Mouse (Mus musculus) frontal cortex, postnatal 10 days (tissue): ENCODE data around the gene Nhlh1.

Experiments
- DNase-seq, 2 experiments: peaks; one replicate each; pipeline ENCODE4 v3.0.0; 2022; ENCODE audit warnings: low spot score in 2 of 2, mixed read lengths in 1 of 2

Nhlh1 gene

DNA sequence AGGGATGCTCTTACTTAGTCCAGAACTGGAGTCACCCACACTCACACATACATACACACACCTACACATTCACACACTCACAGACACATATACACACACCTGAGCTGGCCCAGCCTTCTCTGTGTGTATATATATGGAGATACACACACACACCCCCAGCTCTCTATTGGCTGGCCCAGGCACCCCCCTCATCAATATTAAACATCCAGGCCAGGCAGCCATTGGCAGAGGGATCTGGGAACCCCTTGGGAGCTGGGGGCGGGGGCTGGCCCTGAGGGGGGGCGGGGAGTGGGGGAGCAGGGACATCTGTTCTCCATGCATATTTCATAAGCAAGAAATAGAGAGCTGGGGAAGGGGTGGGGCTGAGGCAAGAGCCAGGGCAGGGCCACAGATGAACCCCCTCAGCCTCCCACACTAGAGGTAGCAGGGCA lies at the start of gene Nhlh1:
TSS of gene Nhlh1 (minus strand) at position 83 of the 431 bp plus-strand sequence.
- no peak for DNase-seq

DNA sequence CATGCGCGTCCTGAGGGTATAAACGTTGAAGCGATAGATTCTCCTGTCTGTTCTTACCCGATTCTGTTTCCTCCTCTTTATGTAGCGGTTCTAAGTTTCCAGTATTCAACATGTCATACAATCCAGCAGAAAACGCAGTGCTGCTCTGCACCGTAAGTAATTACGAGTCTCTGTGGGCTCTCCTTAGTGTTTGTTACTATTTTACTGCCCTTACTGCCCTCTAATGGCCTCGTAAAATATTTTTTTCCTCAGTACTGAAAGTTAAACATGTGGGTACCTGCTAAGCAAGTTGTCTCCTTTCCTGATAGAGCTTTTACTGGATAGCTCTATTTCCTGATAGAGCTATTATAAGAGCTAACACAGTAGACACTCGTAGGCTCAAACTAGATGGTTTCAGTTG lies 47.7 kb upstream of the Nhlh1 start:
- no peak for DNase-seq

DNA sequence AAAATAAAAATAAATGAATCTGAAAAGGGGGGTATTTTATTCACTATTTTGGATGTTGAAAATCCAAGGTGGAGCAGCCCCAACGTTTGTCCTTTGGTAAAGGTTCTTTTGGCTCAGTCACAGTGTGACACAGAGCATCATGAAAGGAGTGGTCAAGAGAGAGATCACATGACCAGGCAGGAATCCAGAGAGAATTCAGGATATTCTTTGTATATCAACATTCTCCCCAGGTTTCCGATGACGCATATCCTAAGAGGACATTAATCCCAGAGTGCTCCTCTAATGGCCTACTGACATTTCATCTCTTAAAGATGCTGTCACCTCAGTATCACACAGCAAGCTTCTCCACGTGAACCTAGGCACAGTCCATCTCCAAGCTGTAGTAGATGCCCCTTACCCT lies 46.2 kb upstream of the Nhlh1 start:
- no peak for DNase-seq

DNA sequence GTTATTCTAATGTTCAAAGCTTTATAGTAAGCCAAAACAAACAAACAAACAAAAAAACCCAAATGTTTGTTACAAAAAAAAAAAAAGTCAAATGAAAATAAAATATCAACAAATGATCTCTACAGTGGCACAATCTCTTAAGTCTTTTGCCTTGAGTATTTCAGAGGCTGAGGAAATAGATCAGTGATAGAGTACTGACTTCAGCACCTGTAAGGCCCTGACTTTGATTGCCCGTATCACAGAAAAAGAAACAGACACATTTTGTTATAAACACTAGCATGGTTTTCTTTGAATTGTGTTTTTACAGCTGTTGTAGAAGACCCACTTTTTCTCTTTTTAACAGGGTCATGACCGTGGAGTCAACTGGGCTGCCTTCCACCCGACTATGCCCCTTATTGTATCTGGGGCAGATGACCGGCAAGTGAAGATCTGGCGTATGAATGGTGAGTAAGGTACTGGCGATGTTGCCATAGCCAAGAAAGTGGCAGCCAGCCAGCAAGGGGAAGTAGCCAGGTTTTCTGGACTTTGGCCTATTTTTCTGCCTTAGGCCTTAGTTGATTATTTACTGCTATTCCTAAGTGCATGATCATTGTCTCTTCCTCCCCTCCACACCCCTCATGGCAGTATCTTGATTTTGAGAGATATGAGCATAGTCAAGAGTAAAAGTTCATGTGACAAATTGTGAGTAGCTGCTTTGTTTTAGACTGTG lies 42.1 kb upstream of the Nhlh1 start:
- DNase-seq, result no peak

DNA sequence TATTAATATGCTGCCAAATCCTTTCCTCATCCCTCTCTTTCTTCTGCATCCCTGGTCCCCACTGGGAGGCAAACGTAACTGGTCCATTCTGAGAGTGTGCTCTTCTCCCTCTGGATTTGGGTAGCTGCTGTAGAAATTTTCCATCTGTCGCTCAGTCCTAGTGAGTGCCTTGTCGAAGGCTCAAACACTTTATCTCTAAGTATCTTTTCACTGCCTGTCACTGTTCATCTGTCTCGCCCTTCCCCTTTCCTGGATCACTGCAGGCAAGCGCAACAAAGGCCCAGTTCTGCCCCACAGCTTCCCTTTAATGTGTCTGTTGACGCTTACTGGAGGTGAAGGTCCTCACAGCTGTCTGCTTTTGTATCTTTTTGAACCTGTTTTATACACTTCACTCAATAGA lies 37.8 kb upstream of the Nhlh1 start:
- DNase-seq, result no peak

DNA sequence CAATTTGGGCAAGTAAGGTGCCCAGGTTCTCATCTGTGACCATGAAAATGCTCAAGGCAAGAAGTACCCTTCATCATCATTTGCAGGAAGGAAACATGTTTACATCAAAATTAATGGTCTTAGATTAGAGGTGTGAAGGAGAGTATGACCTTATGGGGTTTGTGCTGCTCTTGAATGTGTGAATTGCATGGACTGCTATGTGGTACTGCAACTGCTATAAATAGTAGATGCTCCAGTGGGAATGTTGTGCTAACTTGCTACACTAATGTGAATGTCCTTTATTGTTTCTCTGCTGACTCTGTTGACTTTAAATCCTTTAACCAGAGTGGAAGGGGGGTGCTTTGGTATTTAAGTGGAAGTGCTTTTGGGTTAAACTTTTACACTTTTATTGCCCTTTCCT lies 36.9 kb upstream of the Nhlh1 start:
- no peak for DNase-seq

DNA sequence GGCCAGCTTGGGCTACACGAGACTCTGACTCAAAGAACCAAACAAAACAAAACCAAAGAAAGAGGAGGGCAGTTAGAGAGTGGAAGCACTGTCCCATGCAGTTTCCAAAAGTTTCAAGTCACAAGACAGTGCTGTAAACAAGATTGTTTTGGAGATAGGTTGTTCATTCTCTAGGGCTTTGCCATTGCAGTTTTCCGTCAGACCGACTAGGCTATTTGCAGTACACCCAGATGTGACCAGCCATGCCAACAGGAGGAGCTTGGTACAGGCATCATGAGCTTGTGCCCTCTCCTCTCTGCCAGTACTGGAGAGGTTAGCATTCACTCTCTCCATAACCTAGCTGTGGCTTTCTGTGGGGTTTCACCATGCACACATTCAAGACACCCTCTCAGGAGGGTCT lies 36.1 kb upstream of the Nhlh1 start:
- no peak for DNase-seq

DNA sequence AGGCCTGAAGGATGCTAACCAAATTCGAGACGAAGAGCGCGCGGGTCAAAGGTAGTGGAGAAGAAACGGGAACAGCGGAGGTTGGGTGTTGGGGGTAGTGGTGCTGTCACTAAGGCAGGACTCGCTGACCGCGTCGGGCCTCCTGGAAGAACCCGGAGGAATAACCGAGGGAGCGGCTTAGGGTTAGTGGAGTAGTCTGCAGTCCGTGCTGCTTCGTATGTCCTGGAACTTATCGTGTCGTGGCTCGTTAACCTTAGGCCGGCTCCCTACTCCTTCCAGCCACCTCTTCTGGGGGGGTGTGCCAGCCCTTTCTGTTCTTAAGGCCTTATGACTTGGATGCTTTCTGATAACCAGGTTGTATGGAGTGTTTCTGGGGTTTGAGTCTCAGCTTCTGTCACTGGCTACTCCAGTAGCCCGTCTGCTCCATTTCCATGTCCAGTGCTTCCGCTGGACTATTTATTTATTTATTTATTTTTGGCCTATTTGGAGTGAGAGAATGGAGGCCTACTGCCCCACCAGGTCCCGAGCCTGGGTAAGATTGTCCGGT lies 25.6 kb upstream of the Nhlh1 start:
- no peak for DNase-seq

DNA sequence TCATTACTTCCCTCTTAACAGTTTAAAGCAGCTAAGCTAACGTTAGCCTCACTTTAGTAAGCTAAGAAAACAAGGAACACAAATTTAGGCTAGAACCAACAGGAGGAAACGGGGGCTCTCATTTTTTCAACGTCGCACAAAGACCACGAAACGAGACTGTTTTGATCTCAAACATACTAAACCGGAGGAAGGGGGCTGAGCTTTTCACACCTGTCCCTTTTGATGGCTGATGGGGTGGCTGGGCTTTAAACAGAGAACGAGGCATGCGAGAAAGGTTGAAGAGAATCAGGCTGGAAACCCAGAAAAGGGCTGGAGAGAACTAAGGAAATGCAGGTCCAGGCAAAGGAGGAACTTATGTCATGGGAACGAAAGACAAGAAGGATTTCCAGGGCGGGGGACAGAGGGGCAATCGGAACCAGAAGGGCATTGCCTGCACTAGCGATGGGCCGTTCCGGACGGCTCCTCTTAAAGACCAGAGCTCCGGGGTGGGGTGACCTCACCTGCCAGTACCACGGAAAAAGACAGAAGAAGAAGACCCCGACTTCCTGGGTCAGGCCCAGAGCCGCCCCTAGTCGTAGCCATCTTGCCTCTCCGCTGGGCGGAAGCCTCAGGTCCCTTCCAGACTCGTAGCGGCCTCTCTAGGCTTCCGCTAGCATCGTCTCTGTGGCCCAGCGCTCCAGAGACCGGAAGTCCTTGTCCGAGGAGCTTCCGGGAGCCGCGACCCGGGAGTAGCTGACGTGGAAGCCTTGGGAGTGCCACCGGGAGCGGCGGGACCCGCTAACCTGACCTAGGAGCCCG lies 24.9 kb upstream of the Nhlh1 start, which contains the start of the genes Copa and Ncstn:
TSS of gene Copa (plus strand) at position 429 of the 798 bp plus-strand sequence.
TSS of gene Ncstn (minus strand) at position 695 of the 798 bp plus-strand sequence.
- peak; percentile 84 to 91 for DNase-seq

DNA sequence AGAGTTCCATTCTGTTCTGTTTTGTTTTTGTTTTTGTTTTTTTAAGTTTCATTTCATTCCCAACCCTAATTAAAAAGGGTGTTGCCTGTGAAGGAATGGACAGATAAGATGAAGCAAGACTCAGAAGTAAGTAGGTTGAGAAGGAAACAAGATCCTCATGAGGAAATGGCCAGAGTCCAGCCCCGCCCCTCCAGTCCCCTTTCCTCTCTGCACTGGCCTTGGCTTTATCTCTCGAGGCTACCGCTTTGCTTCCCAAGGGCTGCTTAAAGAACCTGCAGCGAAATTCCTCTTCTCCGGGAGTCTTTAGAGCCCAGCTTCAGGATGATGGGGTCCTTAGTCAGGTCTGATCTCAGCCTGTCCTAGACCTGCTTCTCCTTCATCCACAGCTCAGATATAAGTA lies 20.6 kb upstream of the Nhlh1 start:
- no peak for DNase-seq

DNA sequence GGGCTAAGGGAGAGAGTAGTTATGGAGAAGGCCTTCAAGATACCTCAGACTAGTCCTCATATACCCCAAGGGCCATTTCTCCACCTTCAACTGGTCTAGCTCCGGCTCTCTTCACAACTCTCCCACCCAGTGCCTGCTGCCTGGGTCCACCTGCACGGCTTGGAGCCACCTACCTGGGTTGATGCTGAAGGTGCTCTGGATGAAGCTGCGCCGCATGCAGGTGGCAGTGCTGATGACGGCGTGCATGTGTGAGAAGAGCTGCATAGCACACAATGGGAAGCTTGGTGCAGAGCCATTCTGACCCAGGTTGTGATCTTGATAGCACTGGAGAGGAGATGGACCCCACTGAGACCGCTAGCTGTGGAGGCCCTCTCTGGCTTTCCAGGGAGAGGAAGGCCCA lies 15.2 kb upstream of the Nhlh1 start:
- DNase-seq, result no peak

DNA sequence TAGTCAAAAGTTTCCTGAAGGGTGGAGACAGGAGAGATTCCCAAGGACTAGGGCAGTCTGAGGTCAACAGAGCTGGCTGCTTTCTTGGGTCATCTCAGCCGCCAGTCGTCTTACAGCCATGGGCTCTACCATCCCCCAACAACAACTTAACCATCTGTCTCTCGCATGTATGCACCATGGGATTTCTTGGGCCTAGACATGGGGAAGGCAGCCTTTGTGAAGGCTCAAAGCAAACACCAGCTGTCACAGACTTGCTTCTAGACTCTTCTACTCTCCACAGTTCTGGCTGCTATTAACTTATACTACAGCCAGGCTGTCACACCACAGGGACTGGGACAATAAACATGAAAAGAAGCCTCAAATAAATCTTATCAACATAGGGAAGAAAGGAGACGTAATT lies 14.2 kb upstream of the Nhlh1 start:
- DNase-seq, result no peak

DNA sequence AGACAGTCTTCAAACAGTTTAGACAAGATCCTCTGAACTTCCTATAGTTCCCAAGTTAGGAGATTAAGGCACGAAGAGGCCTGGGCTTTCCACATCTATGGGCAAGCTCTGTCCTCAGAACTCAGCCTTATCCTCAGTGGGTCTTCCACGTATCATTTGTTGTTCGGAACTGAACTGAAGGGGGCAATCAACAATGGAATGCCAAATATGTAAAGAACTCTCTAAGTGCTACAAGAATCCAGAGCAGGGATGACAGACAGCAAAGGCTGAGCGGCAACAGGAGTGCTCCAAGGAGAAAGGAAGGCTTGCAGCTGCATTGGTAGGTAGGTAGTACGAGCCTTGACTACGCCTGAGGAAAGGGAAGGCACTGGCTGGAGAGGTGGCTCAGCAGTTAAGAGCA lies 12.9 kb upstream of the Nhlh1 start:
- no peak for DNase-seq

DNA sequence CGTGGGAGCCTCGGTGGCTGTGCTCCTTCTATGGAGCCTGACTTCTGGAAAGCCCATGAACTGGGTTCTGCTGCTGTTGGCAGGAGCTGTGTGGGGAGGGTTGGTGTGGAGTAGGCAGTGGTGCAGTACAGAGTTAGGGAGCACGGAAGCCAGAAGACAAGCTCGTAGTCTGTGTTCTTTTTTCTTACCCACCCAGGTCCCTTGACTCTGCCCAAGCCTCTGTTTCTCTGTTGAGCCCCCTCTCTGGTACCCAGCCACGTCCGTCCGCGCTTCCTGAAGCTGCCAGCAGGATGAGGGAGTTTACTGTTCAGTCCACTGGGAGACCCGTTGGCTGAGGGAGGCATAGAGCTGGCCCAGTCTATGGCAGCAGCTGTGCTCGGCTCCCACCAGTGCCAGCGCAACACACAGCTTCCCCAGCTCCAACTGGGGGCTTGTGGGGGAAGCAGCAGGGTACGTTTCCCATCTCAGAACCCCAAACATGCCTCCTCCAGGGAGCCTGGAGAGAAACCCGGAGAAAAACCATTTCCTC lies 7.3 kb upstream of the Nhlh1 start:
- peak; percentile 30 to 32 for DNase-seq

DNA sequence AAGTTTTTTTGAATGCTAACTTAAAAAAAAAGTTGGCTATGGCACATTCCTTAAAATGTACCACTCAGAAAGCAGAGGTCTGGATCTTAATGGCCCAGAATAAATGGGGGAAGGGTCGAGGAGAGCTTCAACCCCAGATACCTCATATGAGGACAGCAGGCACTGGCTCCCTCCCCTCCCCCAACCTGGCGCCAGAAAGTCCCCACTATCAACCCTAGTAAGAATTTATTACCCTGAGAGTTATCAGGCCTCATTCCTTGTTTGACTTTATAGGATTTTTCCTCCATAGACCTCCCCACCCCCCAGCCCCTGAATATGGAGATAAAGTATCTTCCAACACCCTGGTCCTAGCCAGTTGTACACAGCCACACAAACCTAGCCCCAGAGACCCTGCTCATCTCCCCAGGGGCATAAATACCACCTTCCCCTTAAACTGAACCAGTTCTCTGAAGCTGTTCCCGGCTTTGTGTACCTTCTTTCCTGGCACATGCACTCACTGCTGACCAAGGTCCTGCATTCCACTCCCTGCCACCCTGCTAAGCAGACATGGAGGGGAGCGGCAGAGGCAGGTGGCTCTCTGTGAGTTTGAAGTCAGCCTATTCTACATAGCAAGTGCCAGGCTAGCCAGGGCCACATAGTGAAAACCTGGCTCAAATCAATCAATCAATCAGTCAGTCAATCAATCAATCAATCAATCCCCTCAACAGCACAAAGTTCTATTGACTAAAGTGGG lies 6.1 kb upstream of the Nhlh1 start:
- DNase-seq, result no peak

DNA sequence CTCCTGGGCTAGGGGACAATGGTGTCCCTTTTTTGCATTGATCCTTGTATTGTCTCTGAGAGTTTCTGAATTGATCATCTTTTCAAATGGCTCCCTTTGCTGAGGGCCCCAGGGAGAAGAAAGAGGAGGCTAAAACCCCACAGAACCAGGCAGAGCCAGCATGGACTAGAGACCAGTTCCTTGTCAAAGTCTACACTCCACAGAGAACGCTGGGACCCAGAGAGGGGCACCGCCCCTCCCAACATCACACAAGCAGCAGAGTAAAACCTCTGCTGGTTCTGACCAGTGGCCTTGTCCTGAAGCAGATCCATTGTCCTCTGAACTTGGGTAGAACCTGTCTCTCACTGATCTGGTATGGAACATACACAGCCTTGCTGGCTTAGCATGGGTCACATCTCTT lies 4.7 kb upstream of the Nhlh1 start:
- no peak for DNase-seq

DNA sequence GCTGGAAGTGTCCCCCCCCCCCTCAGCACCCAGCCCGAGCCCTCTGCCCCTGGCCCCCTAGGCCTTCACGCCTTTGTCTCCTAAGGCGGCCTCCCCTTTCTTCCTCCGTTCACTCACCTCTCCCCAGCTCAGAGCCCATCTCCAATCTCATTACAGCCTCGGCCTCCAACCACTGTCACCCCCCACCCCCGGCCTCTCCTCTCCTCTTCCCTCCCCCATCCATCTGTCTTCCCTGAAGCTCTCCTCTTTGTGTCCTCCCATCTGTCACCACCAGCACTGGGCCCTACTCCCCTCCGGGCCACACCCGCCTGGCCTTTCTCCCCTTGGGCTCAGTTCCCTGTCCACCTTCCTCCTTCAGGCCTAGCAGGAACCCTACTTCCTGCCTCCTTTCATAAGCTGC lies 3.8 kb upstream of the Nhlh1 start:
- DNase-seq, result no peak

DNA sequence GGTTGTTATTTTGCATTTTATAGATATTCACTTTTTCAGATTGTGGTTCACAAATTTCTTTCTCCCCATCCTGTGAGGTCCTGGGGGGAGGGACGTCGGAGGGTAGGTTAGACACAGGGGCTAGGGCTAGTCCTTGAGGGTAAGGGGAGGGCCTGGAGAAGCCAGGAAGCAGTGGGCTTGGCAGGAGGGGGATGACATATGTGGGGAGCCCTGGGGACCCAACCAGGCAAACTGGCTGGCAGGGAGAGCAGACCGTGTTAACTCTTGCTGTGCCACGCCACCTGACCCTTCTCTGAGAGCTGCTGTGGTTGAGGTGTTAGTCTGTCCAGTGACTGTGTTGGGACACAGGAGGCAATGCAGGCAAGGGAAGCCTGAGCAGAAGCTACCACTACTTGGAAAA lies 3.3 kb upstream of the Nhlh1 start:
- no peak for DNase-seq

DNA sequence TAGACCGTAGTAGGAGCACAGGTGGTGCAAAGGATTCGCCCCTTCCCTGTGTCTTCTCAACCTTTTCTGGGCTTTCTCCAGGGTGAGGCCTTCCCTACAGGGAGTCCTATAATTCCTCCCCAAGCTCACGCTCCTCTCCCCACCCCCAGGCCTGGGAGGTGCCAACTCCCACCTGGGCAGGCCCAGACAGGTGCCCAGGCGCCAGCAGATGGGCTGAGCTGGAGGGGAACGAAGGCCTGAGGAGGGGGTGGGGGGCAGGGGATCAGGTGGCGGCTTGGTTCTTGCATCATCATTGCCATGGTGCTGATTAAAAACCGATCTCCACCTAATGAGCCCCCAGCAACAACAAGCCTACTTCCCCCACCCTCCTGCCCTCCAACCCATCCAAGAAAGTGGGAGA lies 1.5 kb upstream of the Nhlh1 start:
- no peak for DNase-seq

DNA sequence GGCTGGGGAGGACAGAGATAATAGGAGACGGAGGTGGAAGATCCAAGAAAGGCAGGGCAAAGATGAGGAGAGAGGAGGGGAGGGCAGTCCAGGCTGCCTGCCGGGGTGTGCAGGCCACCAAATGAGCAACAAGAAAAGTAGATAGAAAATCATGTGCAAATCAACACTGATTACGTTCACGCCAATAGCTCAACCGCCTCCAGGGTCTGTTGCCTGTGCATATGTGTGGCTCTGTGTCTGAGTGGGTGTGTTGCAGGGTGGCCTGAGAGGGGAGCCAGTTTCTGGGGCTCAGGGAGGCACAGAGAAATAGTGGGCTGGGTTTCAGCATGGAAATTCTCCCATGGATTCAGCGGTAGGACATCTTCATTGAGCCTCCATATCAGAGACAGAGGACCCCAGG lies 948 bp upstream of the Nhlh1 start:
- no peak for DNase-seq

DNA sequence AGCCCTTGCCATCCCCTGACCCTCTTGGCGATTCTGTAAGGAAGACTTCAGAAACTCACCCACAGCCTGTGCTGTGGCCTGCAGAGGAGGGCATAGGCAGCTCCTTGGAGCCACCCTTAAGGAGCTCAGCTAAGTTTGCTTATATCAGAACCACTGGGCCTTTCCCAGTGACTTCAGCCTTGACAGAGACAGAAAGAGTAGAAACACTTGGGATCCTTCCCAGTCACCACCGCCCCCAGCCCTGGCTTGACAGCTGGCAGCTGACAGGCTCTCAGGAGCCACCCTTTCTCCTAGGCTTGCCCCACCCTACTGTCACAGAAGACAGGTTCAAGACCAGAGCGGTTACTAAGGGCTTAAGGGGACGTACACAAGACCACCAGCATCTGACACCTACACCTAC lies 1.1 kb downstream of the Nhlh1 start:
- no peak for DNase-seq
